Mouse (Mus musculus) left cerebral cortex, adult 8-10 months (tissue): Measurements from ENCODE around the gene Gpr63. TPM values are rescaled to one million over a fixed set of nuclear protein-coding genes. Genes with fewer than 3 reads are reported as not detected.

ENCODE experiments used
- total RNA-seq, 4 experiments: library from RNA; stranded (reverse); gene quantifications; 2 replicates each; pipeline ENCODE4 v1.2.4; 2022

Gpr63 gene
- total RNA-seq, 4 experiments from 2014 or later, result 12.8 to 21.9 (median 16.7) TPM

Other genes with a start within 250 kb of the Gpr63 start
- gene Klhl32, start 115.3 kb upstream of the Gpr63 start, total RNA-seq, result 10 to 100 TPM; 15.1 to 18.5 (median 17.2) TPM
- gene Ndufaf4, start 68.3 kb upstream of the Gpr63 start, total RNA-seq, result 10 to 100 TPM; 27.7 to 34.0 (median 33.1) TPM